Mouse (Mus musculus) hindbrain, postnatal 0 days (tissue): Measurements from ENCODE around the gene Snx17. TPM values are rescaled to one million over a fixed set of nuclear protein-coding genes. Genes with fewer than 3 reads are reported as not detected.

Source experiments
- ATAC-seq: fragments of 200-750 bp; cut with Nextera tagmentation; 2 replicates; pipeline ENCODE4 v1.8.0; 2017; ENCODE audit warnings: mild to moderate bottlenecking, moderate TSS enrichment, moderate library complexity
- DNase-seq: peaks from one replicate; pipeline ENCODE4 v3.0.0-alpha.2; 2015; ENCODE audit warnings: low spot score
- H3K27ac ChIP-seq: fragments of 300-500 bp; sonication (generic); 2 replicates; pipeline ENCODE4 v1.5.1; 2014; ENCODE audit warnings: mild to moderate bottlenecking
- H3K27me3 ChIP-seq: fragments of 300-500 bp; sonication (generic); 2 replicates; pipeline ENCODE4 v1.6.1; 2014; ENCODE audit warnings: low read length, mixed read lengths; ENCODE audit not compliant: insufficient read depth
- H3K36me3 ChIP-seq: fragments of 300-500 bp; sonication (generic); 2 replicates; pipeline ENCODE4 v1.6.1; 2014; ENCODE audit warnings: low read length, mixed read lengths; ENCODE audit not compliant: insufficient read depth
- H3K4me1 ChIP-seq: fragments of 300-500 bp; sonication (generic); 2 replicates; pipeline ENCODE4 v1.6.1; 2014; ENCODE audit warnings: antibody characterized with exemption, low read length, mixed read lengths; ENCODE audit not compliant: insufficient read depth
- H3K4me2 ChIP-seq: fragments of 300-500 bp; sonication (generic); 2 replicates; pipeline ENCODE4 v1.6.1; 2014; ENCODE audit warnings: low read depth, mild to moderate bottlenecking, low read length, moderate library complexity, mixed read lengths
- H3K4me3 ChIP-seq: fragments of 300-500 bp; sonication (generic); 2 replicates; pipeline ENCODE4 v1.5.1; 2014; ENCODE audit warnings: low read length
- H3K9ac ChIP-seq: fragments of 300-500 bp; sonication (generic); replicated peaks from 2 replicates; pipeline ENCODE4 v1.6.1; 2014; ENCODE audit warnings: mild to moderate bottlenecking, low read length, moderate library complexity, mixed read lengths
- H3K9me3 ChIP-seq: fragments of 300-500 bp; sonication (generic); 2 replicates; pipeline ENCODE4 v1.6.1; 2016; ENCODE audit warnings: low read length, mixed read lengths
- CTCF ChIP-seq: IDR thresholded peaks from 2 replicates; pipeline ENCODE4 v1.5.1; 2016; ENCODE audit warnings: antibody characterized with exemption, control low read depth, low read depth
- WGBS: fragments of 180-500 bp; shearing (Covaris S2); extraction: QIAGEN DNeasy Blood & Tissue Kit; methylation state at CpG from one replicate; pipeline ENCODE4 v1.1.7; 2014; 5-methylcytosine and 5-hydroxymethylcytosine counted together
- polyA plus RNA-seq: library from polyadenylated mRNA; unstranded; fragments of >200 nt; fragmentation: Nextera tagmentation; extraction: Ambion mirVana; gene quantifications from 2 replicates; pipeline ENCODE4 v1.2.1, GENCODE M21; 2015
- total RNA-seq: library from RNA; depleted of rRNA; stranded (reverse); fragments of >200 nt; gene quantifications from 2 replicates; pipeline ENCODE4 v1.2.3, GENCODE M21; 2014

Gene Snx17
- total and polyA plus RNA-seq, 2 experiments from 2014 or later, result 112 to 116 TPM

- no peaks in the 10 kb centered on the region for H3K4me1 ChIP-seq
- DNase-seq (no peak), ATAC-seq (no peak)
- H3K9me3 ChIP-seq, result no peaks in the 10 kb centered on the region
- WGBS, result 66% methylated on average over 7 of the region's 7 CpGs
- H3K9ac ChIP-seq, result no peak overlapping the region
- H3K36me3 ChIP-seq, result no peaks in the 10 kb centered on the region
- H3K4me2 ChIP-seq, result no peak overlapping the region
- no peaks in the 10 kb centered on the region for H3K27me3 ChIP-seq
- TF ChIP-seq CTCF, result no peak
- H3K4me3 ChIP-seq, result no peak overlapping the region
- no peak overlapping the region for H3K27ac ChIP-seq
These were observed 25.3 kb downstream of the Snx17 start for GRCm38 (mm10) chr5:31218294-31218693.

DNA sequence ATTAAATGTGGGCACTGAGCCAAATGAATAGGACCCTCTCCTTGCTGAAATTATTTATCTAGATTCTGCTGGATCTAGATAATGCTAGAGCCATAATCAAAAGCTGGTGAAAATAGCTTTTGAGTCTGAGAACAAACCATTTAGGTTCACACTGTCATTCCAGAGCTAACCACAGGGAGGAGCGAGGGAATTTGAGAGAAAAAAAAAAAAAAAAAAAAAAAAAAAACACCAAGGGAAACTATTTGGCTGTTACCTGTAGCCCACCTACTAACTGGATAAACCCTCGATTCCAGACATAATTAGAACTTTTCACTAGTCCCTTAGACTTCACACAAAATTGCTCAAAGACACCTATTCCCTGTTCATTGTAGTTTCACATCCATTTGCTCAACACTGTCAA, 26.0 kb downstream of the Snx17 start:
- 0% methylated on average over 2 of the region's 2 CpGs for WGBS
- H3K9ac ChIP-seq, result no peak overlapping the region
- ATAC-seq (no peak), DNase-seq (peak; percentile 65)
- H3K36me3 ChIP-seq, result no peaks in the 10 kb centered on the region
- H3K4me3 ChIP-seq, result peak overlapping the region; percentile 94
- H3K27ac ChIP-seq, result no peak overlapping the region
- H3K4me1 ChIP-seq, result no peaks in the 10 kb centered on the region
- peak; percentile 58 for TF ChIP-seq CTCF
- no peaks in the 10 kb centered on the region for H3K27me3 ChIP-seq
- H3K4me2 ChIP-seq, result peak overlapping the region; percentile 84
- no peaks in the 10 kb centered on the region for H3K9me3 ChIP-seq

GRCm38 (mm10) chr5:31219474-31219873, 26.4 kb downstream of the Snx17 start:
- H3K4me2 ChIP-seq, result peak overlapping the region; percentile 84
- no peaks in the 10 kb centered on the region for H3K9me3 ChIP-seq
- H3K27me3 ChIP-seq, result no peaks in the 10 kb centered on the region
- H3K36me3 ChIP-seq, result no peaks in the 10 kb centered on the region
- H3K4me3 ChIP-seq, result peak overlapping the region; percentile 94
- TF ChIP-seq CTCF, result no peak
- 2% methylated on average over 11 of the region's 11 CpGs for WGBS
- no peak for DNase-seq
- peak overlapping the region; percentile 93 for H3K9ac ChIP-seq
- ATAC-seq, result no peak
- peak overlapping the region; percentile 96 for H3K27ac ChIP-seq
- H3K4me1 ChIP-seq, result no peaks in the 10 kb centered on the region

DNA sequence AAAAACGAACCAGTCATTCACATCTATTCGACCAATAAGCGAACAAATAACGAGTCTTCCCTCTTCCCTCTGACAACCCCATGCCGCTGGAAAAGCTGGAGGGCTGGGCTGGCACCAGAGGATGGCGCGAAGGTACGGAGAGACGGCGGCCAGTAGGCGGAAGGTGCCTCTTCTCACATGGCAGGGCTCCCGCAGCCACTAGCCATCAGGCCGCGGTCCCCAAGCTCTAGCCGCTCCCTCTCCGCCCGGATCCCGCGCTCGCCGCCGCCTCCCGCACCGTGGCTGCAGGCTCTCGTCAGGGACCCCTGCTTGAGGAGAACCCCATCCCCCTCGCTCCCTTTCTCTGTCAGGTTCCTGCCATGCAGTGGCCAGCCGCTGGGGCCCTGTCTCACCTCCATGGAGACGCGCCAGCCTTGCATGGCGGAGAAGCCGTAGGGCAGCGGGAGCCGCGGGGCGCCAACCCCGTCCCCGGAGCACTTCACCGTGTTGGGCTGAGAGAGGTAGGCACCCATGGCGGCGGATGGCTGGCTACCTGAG, 27.0 kb downstream of the Snx17 start:
- H3K27ac ChIP-seq, result peak overlapping the region; percentile 96
- under 1% methylated on average over 40 of the region's 40 CpGs for WGBS
- TF ChIP-seq CTCF, result no peak; the same call in 1 of the 2 replicates
- H3K4me3 ChIP-seq, result peak overlapping the region; percentile 94
- H3K27me3 ChIP-seq, result no peaks in the 10 kb centered on the region
- DNase-seq (peak; percentile 64), ATAC-seq (peak; percentile 71)
- peak overlapping the region; percentile 93 for H3K9ac ChIP-seq
- H3K9me3 ChIP-seq, result no peaks in the 10 kb centered on the region
- peak overlapping the region; percentile 84 for H3K4me2 ChIP-seq
- no peaks in the 10 kb centered on the region for H3K36me3 ChIP-seq
- H3K4me1 ChIP-seq, result no peaks in the 10 kb centered on the region

DNA sequence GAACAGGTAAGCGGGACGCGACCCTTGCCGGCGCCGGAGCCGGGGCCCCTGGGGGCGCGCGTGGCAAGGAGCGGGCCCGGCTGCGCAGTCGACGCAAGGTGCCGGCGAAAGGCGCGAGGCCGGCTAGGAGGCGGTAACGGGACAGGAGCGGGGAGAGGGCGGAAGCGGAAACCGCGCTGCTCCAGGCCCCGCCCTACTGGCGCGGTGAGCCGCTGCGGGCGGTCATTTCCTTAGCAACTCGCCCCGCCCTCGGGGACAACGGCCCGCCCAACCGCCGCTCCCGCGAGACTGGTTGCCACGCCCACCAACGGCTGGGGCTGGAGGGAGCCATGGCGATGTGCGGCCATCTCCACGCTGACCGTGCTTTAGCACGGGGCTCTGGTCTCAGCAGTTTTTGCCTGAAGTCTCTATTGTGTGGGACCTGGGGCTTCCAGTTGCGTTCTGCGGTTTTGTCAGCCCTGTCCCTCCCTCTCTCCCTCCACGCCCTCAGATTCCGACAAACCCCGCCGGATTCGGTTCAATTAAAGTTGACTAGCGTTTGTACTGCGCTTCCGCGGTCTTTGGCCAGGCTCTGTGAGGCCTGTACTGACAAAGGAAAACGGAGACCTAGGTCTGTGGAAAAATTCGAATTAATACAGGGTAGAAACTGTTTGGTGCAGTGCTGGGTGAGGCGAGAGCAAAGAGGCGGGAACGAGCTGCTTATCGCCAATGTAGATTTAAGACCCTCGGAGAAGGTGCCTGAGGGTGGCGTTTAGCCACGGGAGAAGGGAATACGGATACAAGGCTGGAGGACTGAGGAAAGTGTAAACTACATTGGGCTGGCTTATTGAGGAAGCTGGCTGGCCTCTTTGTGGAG, 27.6 kb downstream of the Snx17 start, which contains the start of gene Ppm1g:
Gene Ppm1g, minus strand, starts transcription at position 240 of the 856 bp plus-strand sequence.
- ATAC-seq, result peak; percentile 96
- H3K36me3 ChIP-seq, result no peaks in the 10 kb centered on the region
- H3K4me3 ChIP-seq, result peak within 1 kb of the TSS; percentile 94
- H3K9ac ChIP-seq, result peak within 1 kb of the TSS; percentile 93
- H3K9me3 ChIP-seq, result no peaks in the 10 kb centered on the region
- no peak; the same call in 1 of the 2 replicates for TF ChIP-seq CTCF
- 2% methylated on average over 52 of the region's 70 CpGs for WGBS
- H3K4me1 ChIP-seq, result no peaks in the 10 kb centered on the region
- H3K4me2 ChIP-seq, result peak within 1 kb of the TSS; percentile 84
- DNase-seq, result peak; percentile 99
- no peaks in the 10 kb centered on the region for H3K27me3 ChIP-seq
- H3K27ac ChIP-seq, result peak within 1 kb of the TSS; percentile 96

- H3K4me2 ChIP-seq, result peak overlapping the region; percentile 84
- no peaks in the 10 kb centered on the region for H3K36me3 ChIP-seq
- H3K27me3 ChIP-seq, result no peaks in the 10 kb centered on the region
- ATAC-seq (peak; percentile 54), DNase-seq (peak; percentile 84)
- TF ChIP-seq CTCF, result peak; percentile 69
- peak overlapping the region; percentile 96 for H3K27ac ChIP-seq
- peak overlapping the region; percentile 93 for H3K9ac ChIP-seq
- no peaks in the 10 kb centered on the region for H3K9me3 ChIP-seq
- H3K4me3 ChIP-seq, result peak overlapping the region; percentile 94
- WGBS, result 15% methylated on average over 11 of the region's 11 CpGs
- H3K4me1 ChIP-seq, result no peaks in the 10 kb centered on the region
These were observed 28.4 kb downstream of the Snx17 start for GRCm38 (mm10) chr5:31221304-31221945.
